Mouse (Mus musculus) layer of hippocampus, adult 8-10 months (tissue): ENCODE measurements at regions not wholly inside any gene's neighbourhood (a gene's known extent, or its start where the extent isn't known, plus 50 kb on each side); places are given as distances from the start of the nearest gene placed in this dataset.

Source experiments
- DNase-seq, 2 experiments: peaks; one replicate each; pipeline ENCODE4 v3.0.0; 2022; ENCODE audit warnings: low spot score in 2 of 2

- peak; percentile 0 for DNase-seq
Observed at GRCm38 (mm10) chrY:89267946-89268345, 215.3 kb downstream of the Gm21294 start.
